Mouse (Mus musculus) limb, embryonic 14.5 days (tissue): ENCODE data around the gene Aire. TPM values are rescaled to one million over a fixed set of nuclear protein-coding genes. Genes with fewer than 3 reads are reported as not detected.
A peak's percentile ranks its signal among the peaks of the same experiment; 100 is the strongest.

Source experiments
- ATAC-seq: fragments of 200-750 bp; cut with Nextera tagmentation; 2 replicates; pipeline ENCODE4 v1.8.0; 2017; ENCODE audit warnings: low read depth, moderate number of reproducible peaks, moderate TSS enrichment; ENCODE audit not compliant: low FRiP score
- DNase-seq: peaks from one replicate; pipeline ENCODE4 v3.0.0-alpha.2; 2015; ENCODE audit warnings: low spot score
- H3K27ac ChIP-seq: fragments of 300-500 bp; sonication (generic); replicated peaks from 2 replicates; pipeline ENCODE4 v1.5.1; 2014; ENCODE audit warnings: low read depth, mild to moderate bottlenecking, low read length, moderate library complexity, mixed read lengths
- H3K27me3 ChIP-seq: fragments of 300-500 bp; sonication (generic); 2 replicates; pipeline ENCODE4 v1.6.1; 2014; ENCODE audit warnings: low read length, mixed read lengths; ENCODE audit not compliant: control insufficient read depth, insufficient read depth
- H3K36me3 ChIP-seq: fragments of 300-500 bp; sonication (generic); 2 replicates; pipeline ENCODE4 v1.6.1; 2014; ENCODE audit warnings: mild to moderate bottlenecking, low read length, moderate library complexity, mixed read lengths; ENCODE audit not compliant: control insufficient read depth, insufficient read depth
- H3K4me1 ChIP-seq: fragments of 300-500 bp; sonication (generic); 2 replicates; pipeline ENCODE4 v1.6.1; 2014; ENCODE audit warnings: antibody characterized with exemption, low read length, mixed read lengths; ENCODE audit not compliant: control insufficient read depth, insufficient read depth
- H3K4me2 ChIP-seq: fragments of 300-500 bp; sonication (generic); replicated peaks from 2 replicates; pipeline ENCODE4 v1.6.1; 2014; ENCODE audit warnings: low read depth, mild to moderate bottlenecking, low read length, moderate library complexity; ENCODE audit not compliant: severe bottlenecking
- H3K4me3 ChIP-seq: fragments of 300-500 bp; sonication (generic); replicated peaks from 2 replicates; pipeline ENCODE4 v1.5.1; 2014; ENCODE audit warnings: low read length
- H3K9ac ChIP-seq: fragments of 300-500 bp; sonication (generic); 2 replicates; pipeline ENCODE4 v1.6.1; 2014; ENCODE audit warnings: mild to moderate bottlenecking, low read depth, low read length, moderate library complexity; ENCODE audit not compliant: severe bottlenecking
- H3K9me3 ChIP-seq: fragments of 300-500 bp; sonication (generic); 2 replicates; pipeline ENCODE4 v1.6.1; 2016; ENCODE audit warnings: low read length; ENCODE audit not compliant: control insufficient read depth
- POLR2A ChIP-seq: fragments of 200-500 bp; IDR thresholded peaks from 2 replicates; pipeline ENCODE4 v1.8.0; 2012; ENCODE audit warnings: inconsistent platforms, mild to moderate bottlenecking, moderate library complexity, borderline replicate concordance; ENCODE audit not compliant: insufficient read depth, insufficient read length; ENCODE audit errors: extremely low read depth
- WGBS: fragments of 180-500 bp; shearing (Covaris S2); extraction: QIAGEN DNeasy Blood & Tissue Kit; methylation state at CpG from one replicate; pipeline ENCODE4 v1.1.7; 2014; 5-methylcytosine and 5-hydroxymethylcytosine counted together
- polyA plus RNA-seq, 2 experiments: library from polyadenylated mRNA; depleted of rRNA in 1 of 2; stranded (reverse) in 1 of 2; unstranded in 1 of 2; fragments of >200 nt; fragmentation: Nextera tagmentation in 1 of 2; extraction: Ambion mirVana in 1 of 2; gene quantifications; 2 replicates each; pipeline versions ENCODE4 v1.2.1 to v1.2.3; 2012 to 2014

Aire gene
- polyA plus RNA-seq, 2 experiments: 0.28 to 4.3 TPM

DNA sequence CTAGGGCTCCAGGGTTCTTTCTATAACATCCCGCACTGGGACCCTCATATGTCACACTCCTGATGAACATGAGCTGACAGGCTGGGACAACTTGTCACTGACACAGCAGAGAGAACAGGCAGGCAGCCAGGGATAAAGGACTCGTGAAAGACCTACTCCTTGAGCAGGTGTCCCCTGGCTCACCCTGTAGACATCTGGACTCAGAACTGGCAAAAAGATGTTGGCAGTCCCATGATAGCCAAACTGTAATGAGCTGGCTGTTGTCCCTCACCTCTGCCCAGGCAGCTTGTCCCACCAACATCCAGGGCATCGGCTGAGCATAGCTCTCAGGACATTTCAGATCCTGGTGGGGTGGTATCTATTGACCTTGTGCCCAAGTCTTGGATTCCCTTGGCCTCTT lies 47.8 kb downstream of the Aire start:
- DNase-seq: no peak
- ATAC-seq: no peak

DNA sequence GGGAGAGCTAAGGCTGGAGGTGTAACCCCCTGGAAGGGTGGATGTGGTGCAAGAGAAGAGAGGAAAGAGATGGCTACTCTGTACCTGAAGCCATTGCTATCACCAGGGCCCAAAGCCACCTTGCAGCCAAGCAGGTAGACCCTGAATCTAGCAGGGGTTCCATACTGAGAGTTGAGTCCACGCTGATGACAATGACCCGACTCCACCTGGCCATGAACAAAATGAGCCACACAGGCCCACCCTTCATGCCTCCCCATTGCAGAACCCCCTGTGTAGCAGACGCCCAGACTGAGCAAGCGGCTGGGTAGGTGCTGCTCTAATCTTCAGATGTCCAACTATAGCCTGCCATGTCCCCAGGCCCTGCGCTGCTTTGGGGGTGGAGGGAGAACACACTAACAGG lies 57.6 kb downstream of the Aire start:
- no peak for ATAC-seq
- no peak overlapping the region for H3K9ac ChIP-seq
- H3K36me3 ChIP-seq: peaks cover 53% of the 10 kb centered on the region
- H3K4me2 ChIP-seq: no peak overlapping the region
- H3K9me3 ChIP-seq: no peaks in the 10 kb centered on the region
- H3K4me1 ChIP-seq: no peaks in the 10 kb centered on the region; the same call in 1 of the 2 replicates
- no peak for TF ChIP-seq POLR2A
- DNase-seq: no peak
- WGBS: 83% methylated on average over 5 of the region's 5 CpGs
- H3K4me3 ChIP-seq: no peak overlapping the region
- H3K27me3 ChIP-seq: no peaks in the 10 kb centered on the region
- H3K27ac ChIP-seq: no peak overlapping the region

More for the DNA sequence above, 47.8 kb downstream of the Aire start:
- no peak overlapping the region for H3K4me2 ChIP-seq
- 90% methylated on average over 3 of the region's 3 CpGs for WGBS
- H3K36me3 ChIP-seq: peaks cover 95% of the 10 kb centered on the region
- H3K9ac ChIP-seq: no peak overlapping the region
- no peaks in the 10 kb centered on the region for H3K27me3 ChIP-seq
- no peak for TF ChIP-seq POLR2A
- H3K27ac ChIP-seq: no peak overlapping the region
- H3K4me3 ChIP-seq: no peak overlapping the region
- H3K4me1 ChIP-seq: no peaks in the 10 kb centered on the region
- no peaks in the 10 kb centered on the region for H3K9me3 ChIP-seq

DNA sequence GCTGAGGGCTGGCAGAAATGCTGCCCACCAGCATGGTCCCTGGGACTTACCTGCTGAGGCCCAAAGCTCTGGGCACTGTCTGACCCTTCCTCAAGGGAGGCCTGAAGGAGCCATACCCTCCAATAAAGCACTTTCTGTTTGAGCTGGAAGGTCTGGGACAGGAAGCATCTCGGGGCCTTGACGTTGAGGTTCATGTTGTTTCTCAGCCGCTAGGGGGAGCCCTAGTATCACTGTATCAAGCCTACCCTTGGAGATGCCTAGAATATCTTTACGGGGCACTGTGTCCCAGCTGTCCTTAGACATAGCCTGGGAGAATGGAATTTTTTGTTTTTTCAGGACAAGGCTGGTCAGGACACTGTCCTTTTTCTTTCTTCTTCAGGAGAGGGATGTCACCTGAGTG lies 58.8 kb downstream of the Aire start:
- no peak overlapping the region for H3K9ac ChIP-seq
- no peaks in the 10 kb centered on the region; the same call in 1 of the 2 replicates for H3K4me1 ChIP-seq
- no peak overlapping the region for H3K4me3 ChIP-seq
- DNase-seq (peak; percentile 88), ATAC-seq (peak; percentile 80)
- no peak overlapping the region for H3K4me2 ChIP-seq
- H3K9me3 ChIP-seq: no peaks in the 10 kb centered on the region
- no peak overlapping the region for H3K27ac ChIP-seq
- no peak for TF ChIP-seq POLR2A
- H3K36me3 ChIP-seq: peaks cover 42% of the 10 kb centered on the region
- H3K27me3 ChIP-seq: no peaks in the 10 kb centered on the region
- 0% methylated on average over 4 of the region's 4 CpGs for WGBS

Other genes with a start within 250 kb of the Aire start
- gene Gm9639, start 248.5 kb downstream of the Aire start, polyA plus RNA-seq (2012; rRNA removed): not detected in 2 replicates
- gene Gm9639, start 248.5 kb downstream of the Aire start, polyA plus RNA-seq (2014; fragmentation: Nextera tagmentation; extraction: Ambion mirVana): not detected in 2 replicates
- not detected in 2 replicates for gene Gm19668, start 244.5 kb downstream of the Aire start, polyA plus RNA-seq (2012; rRNA removed)
- not detected in 2 replicates for gene Gm19668, start 244.5 kb downstream of the Aire start, polyA plus RNA-seq (2014; fragmentation: Nextera tagmentation; extraction: Ambion mirVana)
- not detected in 2 replicates for gene Gm9507, start 231.8 kb downstream of the Aire start, polyA plus RNA-seq (2012; rRNA removed)
- not detected in 2 replicates for gene Gm9507, start 231.8 kb downstream of the Aire start, polyA plus RNA-seq (2014; fragmentation: Nextera tagmentation; extraction: Ambion mirVana)
- 0.13 and 0.25 TPM in 2 replicates for gene Gm2696, start 228.9 kb downstream of the Aire start, polyA plus RNA-seq (2012; rRNA removed)
- not detected in 2 replicates for gene Gm2696, start 228.9 kb downstream of the Aire start, polyA plus RNA-seq (2014; fragmentation: Nextera tagmentation; extraction: Ambion mirVana)
- not detected in 2 replicates for gene Krtap10-4, start 216.5 kb downstream of the Aire start, polyA plus RNA-seq (2012; rRNA removed)
- gene Krtap10-4, start 216.5 kb downstream of the Aire start, polyA plus RNA-seq (2014; fragmentation: Nextera tagmentation; extraction: Ambion mirVana): not detected in 2 replicates
- 0.08 and 0.14 TPM in 2 replicates for gene Krtap10-10, start 207.7 kb downstream of the Aire start, polyA plus RNA-seq (2012; rRNA removed)
- gene Krtap10-10, start 207.7 kb downstream of the Aire start, polyA plus RNA-seq (2014; fragmentation: Nextera tagmentation; extraction: Ambion mirVana): not detected in 2 replicates
- gene Gm36176, start 196.8 kb downstream of the Aire start, polyA plus RNA-seq (2012; rRNA removed): not detected in 2 replicates
- not detected in 2 replicates for gene Gm36176, start 196.8 kb downstream of the Aire start, polyA plus RNA-seq (2014; fragmentation: Nextera tagmentation; extraction: Ambion mirVana)
- gene Gm10318, start 190.8 kb downstream of the Aire start, polyA plus RNA-seq (2012; rRNA removed): 0.13 TPM in 1 of 2 replicates, not detected in the other
- not detected in 2 replicates for gene Gm10318, start 190.8 kb downstream of the Aire start, polyA plus RNA-seq (2014; fragmentation: Nextera tagmentation; extraction: Ambion mirVana)
- 0.06 and 0.10 TPM in 2 replicates for gene Gm3285, start 181.6 kb downstream of the Aire start, polyA plus RNA-seq (2012; rRNA removed)
- not detected in 2 replicates for gene Gm3285, start 181.6 kb downstream of the Aire start, polyA plus RNA-seq (2014; fragmentation: Nextera tagmentation; extraction: Ambion mirVana)
- gene Lrrc3, start 141.1 kb downstream of the Aire start, polyA plus RNA-seq (2012; rRNA removed): 3.6 and 4.8 TPM in 2 replicates
- gene Lrrc3, start 141.1 kb downstream of the Aire start, polyA plus RNA-seq (2014; fragmentation: Nextera tagmentation; extraction: Ambion mirVana): 3.4 and 3.6 TPM in 2 replicates
- 0.39 and 0.69 TPM in 2 replicates for gene Trpm2, start 73.0 kb downstream of the Aire start, polyA plus RNA-seq (2012; rRNA removed)
- gene Trpm2, start 73.0 kb downstream of the Aire start, polyA plus RNA-seq (2014; fragmentation: Nextera tagmentation; extraction: Ambion mirVana): 0.06 and 0.41 TPM in 2 replicates
- gene 1810043G02Rik, start 65.1 kb downstream of the Aire start, polyA plus RNA-seq (2012; rRNA removed): 42.9 and 55.6 TPM in 2 replicates
- 26.5 and 27.1 TPM in 2 replicates for gene 1810043G02Rik, start 65.1 kb downstream of the Aire start, polyA plus RNA-seq (2014; fragmentation: Nextera tagmentation; extraction: Ambion mirVana)
- 129 and 180 TPM in 2 replicates for gene Pfkl, start 33.5 kb downstream of the Aire start, polyA plus RNA-seq (2012; rRNA removed)
- gene Pfkl, start 33.5 kb downstream of the Aire start, polyA plus RNA-seq (2014; fragmentation: Nextera tagmentation; extraction: Ambion mirVana): 112 and 122 TPM in 2 replicates
- gene Dnmt3l, start 1.7 kb downstream of the Aire start, polyA plus RNA-seq (2012; rRNA removed): 0.10 and 0.15 TPM in 2 replicates
- not detected in 2 replicates for gene Dnmt3l, start 1.7 kb downstream of the Aire start, polyA plus RNA-seq (2014; fragmentation: Nextera tagmentation; extraction: Ambion mirVana)
- gene Icosl, start 25.7 kb upstream of the Aire start, polyA plus RNA-seq (2012; rRNA removed): 8.7 and 10.9 TPM in 2 replicates
- 5.6 and 6.9 TPM in 2 replicates for gene Icosl, start 25.7 kb upstream of the Aire start, polyA plus RNA-seq (2014; fragmentation: Nextera tagmentation; extraction: Ambion mirVana)
- gene D10Jhu81e, start 126.2 kb upstream of the Aire start, polyA plus RNA-seq (2012; rRNA removed): 94.8 and 125 TPM in 2 replicates
- 25.6 and 28.6 TPM in 2 replicates for gene D10Jhu81e, start 126.2 kb upstream of the Aire start, polyA plus RNA-seq (2014; fragmentation: Nextera tagmentation; extraction: Ambion mirVana)
- gene Pwp2, start 141.5 kb upstream of the Aire start, polyA plus RNA-seq (2012; rRNA removed): 15.8 and 16.1 TPM in 2 replicates
- gene Pwp2, start 141.5 kb upstream of the Aire start, polyA plus RNA-seq (2014; fragmentation: Nextera tagmentation; extraction: Ambion mirVana): 16.9 and 17.4 TPM in 2 replicates
- gene Trappc10, start 201.0 kb upstream of the Aire start, polyA plus RNA-seq (2012; rRNA removed): 32.4 and 38.8 TPM in 2 replicates
- 18.8 and 19.0 TPM in 2 replicates for gene Trappc10, start 201.0 kb upstream of the Aire start, polyA plus RNA-seq (2014; fragmentation: Nextera tagmentation; extraction: Ambion mirVana)